Mouse (Mus musculus): ENCODE measurements around the gene Ppp4r4. TPM values are rescaled to one million over a fixed set of nuclear protein-coding genes. Genes with fewer than 3 reads are reported as not detected.
"Not testable (repeated sequence)": the region's sequence is repeated elsewhere in the genome, so short reads cannot be mapped to it uniquely, and the experiment has no call there.

The Ppp4r4 gene
- polyA plus RNA-seq, 1 experiment = 2.9 TPM

DNA sequence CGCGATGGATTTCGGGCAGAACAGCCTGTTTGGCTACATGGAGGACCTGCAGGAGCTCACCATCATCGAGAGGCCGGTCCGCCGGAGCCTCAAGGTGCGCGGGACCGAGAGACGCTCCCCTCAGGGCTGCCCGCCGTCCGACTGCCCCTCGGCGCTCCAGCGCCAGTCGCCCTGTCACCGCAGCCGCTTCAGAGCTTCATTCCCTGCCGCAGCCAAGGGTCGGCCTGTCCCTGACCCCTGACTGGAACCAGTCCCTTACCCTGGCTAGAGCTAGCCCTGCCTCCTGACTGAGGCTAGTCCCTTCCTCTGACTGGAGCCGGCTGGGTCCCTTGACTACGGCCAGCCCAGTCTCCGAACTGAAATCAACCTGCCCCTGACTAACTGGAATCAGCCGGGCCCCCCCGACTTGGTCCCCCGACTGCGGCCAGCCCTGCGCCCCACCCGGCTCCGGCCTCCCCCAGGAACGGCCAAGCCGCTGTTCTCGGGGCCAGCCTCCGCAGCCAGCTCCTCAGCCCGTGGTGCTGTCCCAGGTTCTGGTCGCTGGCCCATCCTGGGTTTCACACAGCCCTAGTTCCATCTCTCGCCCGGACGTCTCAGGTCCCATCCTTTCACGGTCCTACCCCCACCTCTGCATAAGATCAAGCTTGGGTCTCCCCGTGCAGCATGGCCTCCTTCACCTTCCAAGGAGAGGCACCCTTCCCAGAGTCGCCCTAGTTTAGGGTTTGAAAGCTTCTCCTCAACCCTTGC lies 739 bp downstream of the Ppp4r4 start:
- DNase-seq (ENCODE audit: low spot score) = peak; percentile 41

GRCm38 (mm10) chr12:103540429-103540828 lies 8.3 kb downstream of the Ppp4r4 start:
- no peak for DNase-seq (ENCODE audit: low spot score)

GRCm38 (mm10) chr12:103543351-103543750 lies 11.3 kb downstream of the Ppp4r4 start:
- no peak for DNase-seq (ENCODE audit: low spot score)

- DNase-seq (ENCODE audit: low spot score) = no peak
Measured at GRCm38 (mm10) chr12:103544213-103544612, 12.1 kb downstream of the Ppp4r4 start.

- DNase-seq (ENCODE audit: low spot score) = no peak
Measured at GRCm38 (mm10) chr12:103547438-103547837, 15.4 kb downstream of the Ppp4r4 start.

- no peak for DNase-seq (ENCODE audit: low spot score)
Measured at GRCm38 (mm10) chr12:103548526-103548925, 16.4 kb downstream of the Ppp4r4 start.

DNA sequence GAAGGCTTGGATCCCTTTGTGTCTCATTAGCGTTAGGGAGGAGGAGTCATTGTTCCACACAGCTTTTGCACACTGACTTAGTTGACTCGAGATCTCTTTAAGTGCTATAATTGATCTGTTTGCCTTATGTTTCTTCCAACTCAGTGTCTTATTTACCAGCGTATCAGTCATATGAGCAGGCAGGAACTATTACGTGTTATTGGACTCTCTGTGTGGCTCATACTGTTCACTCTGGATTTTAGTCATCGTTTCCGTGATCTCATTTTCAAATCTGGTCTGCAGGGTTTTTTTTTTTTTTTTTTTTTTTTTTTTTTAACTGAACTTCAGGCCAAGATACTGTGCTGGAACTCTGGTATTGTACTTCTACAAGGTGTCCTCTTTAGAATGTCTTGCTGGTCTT lies 18.0 kb downstream of the Ppp4r4 start:
- no peak for DNase-seq (ENCODE audit: low spot score)

- DNase-seq (ENCODE audit: low spot score) = no peak
Measured at GRCm38 (mm10) chr12:103551422-103551821, 19.3 kb downstream of the Ppp4r4 start.

DNA sequence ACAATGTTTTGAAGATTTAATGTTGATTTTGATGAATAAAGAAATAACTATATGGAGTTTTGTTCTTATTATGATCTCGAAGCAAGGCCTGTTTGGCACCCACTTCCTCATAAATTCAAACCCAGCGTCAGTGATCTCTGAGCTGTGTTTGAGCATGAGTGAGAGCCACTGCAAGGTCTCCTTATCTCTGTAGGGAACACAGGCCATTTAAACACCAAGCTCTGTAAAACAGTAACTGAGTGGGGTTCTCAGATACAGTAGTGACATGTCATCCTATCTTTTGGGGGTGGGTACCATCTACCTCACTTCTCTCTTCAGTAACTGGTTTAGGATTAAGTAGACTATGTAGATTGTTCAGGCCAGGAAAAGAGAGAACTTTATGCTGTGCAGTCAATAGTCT lies 20.4 kb downstream of the Ppp4r4 start:
- DNase-seq (ENCODE audit: low spot score) = no peak

DNA sequence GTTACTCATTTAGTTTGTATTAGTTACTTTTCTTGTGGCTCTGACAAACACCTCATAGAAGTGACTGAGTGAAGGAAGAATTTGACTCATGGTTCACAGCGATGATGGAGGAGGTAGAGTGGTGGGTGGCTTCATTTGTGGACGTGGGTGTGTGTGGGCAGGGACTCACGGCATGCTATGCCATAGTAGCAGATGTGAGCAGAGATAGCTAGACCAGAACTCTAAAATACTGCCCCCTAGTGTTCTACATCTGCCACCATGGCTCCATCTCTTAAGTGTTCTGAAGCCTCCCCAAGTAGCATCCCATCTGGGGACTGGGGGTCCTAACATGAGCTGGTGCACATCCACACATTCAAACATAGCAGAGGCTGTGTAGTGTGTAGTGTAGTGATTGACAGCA lies 21.4 kb downstream of the Ppp4r4 start:
- no peak for DNase-seq (ENCODE audit: low spot score)

- DNase-seq (ENCODE audit: low spot score) = no peak
Measured at GRCm38 (mm10) chr12:103556856-103557255, 24.8 kb downstream of the Ppp4r4 start.

- DNase-seq (ENCODE audit: low spot score) = no peak
Measured at GRCm38 (mm10) chr12:103564726-103565125, 32.6 kb downstream of the Ppp4r4 start.

GRCm38 (mm10) chr12:103565151-103565550 lies 33.1 kb downstream of the Ppp4r4 start:
- no peak for DNase-seq (ENCODE audit: low spot score)

DNA sequence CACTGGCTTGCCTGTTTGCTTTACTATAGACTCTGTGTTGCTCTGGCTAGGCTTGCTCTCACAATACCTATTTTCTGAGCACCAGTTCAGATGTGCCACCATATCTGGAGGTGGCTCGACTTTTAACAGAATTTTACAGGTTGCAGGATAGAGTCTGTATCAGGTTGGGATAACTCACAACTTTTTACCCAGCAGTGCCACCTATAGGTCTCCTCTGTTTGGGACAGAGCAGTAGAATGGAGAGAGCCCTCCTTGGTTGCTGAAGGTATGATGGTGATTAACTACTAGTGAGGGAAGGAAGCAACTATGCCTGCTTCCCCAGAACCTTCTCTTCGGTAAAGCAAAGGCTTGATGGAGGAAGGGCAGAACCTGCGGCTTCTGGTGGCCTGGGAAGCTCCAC lies 35.0 kb downstream of the Ppp4r4 start:
- no peak for DNase-seq (ENCODE audit: low spot score)

GRCm38 (mm10) chr12:103569690-103570089 lies 37.6 kb downstream of the Ppp4r4 start:
- DNase-seq (ENCODE audit: low spot score) = no peak

DNA sequence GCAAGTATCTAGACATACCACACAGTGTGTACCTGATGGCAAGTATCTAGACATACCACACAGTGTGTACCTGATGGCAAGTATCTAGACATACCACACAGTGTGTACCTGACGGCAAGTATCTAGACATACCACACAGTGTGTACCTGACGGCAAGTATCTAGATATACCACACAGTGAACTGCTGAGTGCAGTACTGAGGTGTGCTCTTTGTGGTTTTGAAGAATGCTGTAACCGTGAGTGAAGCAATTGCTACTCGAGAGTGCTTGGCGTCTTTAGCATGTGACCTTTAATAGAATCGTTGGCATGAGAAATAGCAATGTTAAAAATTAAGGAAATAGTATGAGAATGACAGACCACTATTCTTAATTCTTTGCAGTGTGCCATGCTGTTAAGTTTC lies 46.1 kb downstream of the Ppp4r4 start:
- DNase-seq (ENCODE audit: low spot score) = not testable (repeated sequence)

GRCm38 (mm10) chr12:103583771-103584170 lies 51.7 kb downstream of the Ppp4r4 start:
- DNase-seq (ENCODE audit: low spot score) = no peak

- no peak for DNase-seq (ENCODE audit: low spot score)
Measured at GRCm38 (mm10) chr12:103598411-103598810, 66.3 kb downstream of the Ppp4r4 start.

- no peak for DNase-seq (ENCODE audit: low spot score)
Measured at GRCm38 (mm10) chr12:103600364-103600763, 68.3 kb downstream of the Ppp4r4 start.

DNA sequence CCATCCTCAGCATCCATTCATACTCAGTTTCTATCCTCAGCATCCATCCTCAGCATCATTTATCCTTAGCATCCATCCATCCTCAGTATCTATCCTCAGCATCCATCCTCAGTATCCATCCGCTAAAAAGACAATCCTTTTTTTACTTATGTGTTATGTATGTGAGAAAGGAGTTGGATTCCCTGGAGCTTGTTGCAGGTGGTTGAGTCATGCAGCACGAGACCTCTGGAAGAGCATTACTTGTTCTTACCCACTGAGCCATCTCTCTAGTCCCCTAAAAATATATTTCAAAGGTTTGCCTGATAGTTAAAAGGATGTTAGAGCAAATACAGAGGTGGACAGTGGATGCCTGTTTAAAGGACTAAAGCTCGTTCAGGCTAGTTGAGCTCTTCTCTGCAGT lies 69.8 kb downstream of the Ppp4r4 start:
- DNase-seq (ENCODE audit: low spot score) = no peak

GRCm38 (mm10) chr12:103615141-103615540 lies 83.1 kb downstream of the Ppp4r4 start:
- no peak for DNase-seq (ENCODE audit: low spot score)

DNA sequence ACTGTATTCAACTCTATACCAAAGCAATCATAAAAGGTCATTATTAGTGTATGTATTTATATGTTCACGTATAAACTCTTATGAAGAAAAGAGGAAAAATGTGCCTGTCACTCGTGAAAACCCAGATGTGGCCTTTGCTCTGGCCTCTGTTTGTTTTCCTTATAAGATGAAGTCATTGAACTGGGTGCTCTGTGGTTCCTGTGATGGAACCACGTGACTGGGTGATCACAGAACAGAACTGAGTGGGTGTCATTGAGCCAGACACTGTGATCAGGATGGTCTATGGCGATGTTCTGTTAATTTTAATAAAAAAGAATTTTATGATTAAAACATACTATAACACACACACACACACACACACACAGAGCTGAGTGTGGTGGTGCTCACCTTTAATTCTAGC lies 83.7 kb downstream of the Ppp4r4 start:
- no peak for DNase-seq (ENCODE audit: low spot score)

DNA sequence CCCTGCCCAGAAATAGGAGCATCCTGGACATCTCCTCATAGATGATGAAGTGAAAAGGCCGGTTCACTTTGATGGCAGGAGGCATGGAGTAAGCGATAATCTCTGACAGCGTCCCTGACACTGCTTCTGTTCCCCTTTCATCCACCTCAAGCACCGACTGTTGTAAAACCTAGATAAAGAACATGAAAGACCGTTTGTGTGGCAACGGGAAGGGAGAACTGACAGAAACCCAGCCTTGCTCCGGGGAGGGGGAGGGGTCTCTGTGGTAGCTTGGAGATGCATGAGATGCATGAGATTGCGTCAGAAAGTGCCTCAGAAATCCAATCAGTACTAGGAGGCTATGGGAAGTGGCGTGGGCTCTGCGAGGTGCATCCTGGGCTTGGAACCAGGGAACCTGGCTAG lies 84.8 kb downstream of the Ppp4r4 start:
- no peak for DNase-seq (ENCODE audit: low spot score)

DNA sequence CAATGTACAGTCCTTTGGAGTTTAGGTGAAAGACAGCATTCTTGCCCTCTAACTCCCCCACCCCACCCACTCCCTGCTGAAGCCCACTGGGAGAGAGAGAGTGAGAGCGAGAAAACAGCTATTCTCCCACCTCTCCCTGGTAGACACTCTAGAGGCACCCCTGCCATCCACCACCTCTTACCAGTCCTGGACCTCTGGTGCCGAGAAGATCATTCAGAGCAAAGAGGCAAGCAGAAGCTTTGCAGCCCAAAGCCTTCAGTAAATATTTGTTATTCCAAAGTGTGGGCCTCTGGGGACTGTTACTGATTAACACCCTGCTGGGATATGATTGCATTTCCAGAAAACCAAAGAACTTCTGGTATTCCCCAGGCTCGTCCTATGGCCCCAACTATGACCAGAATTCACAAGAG lies 99.1 kb downstream of the Ppp4r4 start, which contains the start of gene Serpina10:
Gene Serpina10 (minus strand): TSS at position 242 of the 410 bp plus-strand sequence.
- DNase-seq (ENCODE audit: low spot score) = no peak

All from urinary bladder, adult 2 months (tissue).